Mouse (Mus musculus): ENCODE measurements around the gene Uty.

Uty gene

DNA sequence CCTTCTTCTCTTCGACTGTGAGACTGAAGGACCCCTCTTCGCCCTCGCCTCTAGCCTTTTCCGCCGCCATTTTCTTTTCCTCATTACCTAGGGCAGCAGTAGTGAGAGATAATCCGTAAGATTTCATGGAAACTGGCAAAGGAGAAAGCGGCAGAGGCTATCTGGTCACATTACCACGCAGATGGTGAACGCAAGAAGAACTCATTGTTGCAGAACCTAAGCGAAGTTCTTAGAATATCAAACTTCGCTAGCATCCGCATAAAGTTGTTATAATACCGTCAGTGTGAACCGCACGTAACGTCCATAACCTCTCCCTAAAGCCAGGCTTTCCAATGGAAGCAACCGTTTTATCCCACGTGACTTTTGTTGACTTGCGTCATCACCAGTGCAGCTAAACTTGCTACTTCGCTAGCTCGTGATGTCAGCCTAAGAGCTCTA, at the start of gene Uty:
Gene Uty, minus strand, starts transcription at position 334 of the 438 bp plus-strand sequence.
- no peak for DNase-seq (ENCODE audit: low read depth, low spot score)

DNA sequence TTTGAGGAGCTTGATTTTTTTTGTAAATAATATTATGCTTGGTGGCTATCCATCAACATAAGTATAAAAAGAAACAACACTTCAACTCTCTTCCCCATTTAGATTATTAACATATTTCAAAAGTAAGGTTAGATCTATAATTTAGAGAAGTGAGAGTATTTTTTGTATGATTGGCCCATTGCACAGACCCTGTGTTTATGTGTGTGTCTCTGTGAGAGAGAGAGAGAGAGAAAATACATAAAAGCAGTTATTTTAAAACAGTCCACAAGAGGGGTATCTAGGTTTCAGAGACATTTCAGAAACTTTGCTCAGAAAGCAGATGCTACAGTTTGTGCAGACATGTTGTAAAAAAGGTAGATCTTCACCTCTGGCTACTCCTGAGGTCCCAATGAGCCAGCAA, 48.1 kb upstream of the Uty start:
- no peak for DNase-seq (ENCODE audit: low read depth, low spot score)

- DNase-seq (ENCODE audit: low read depth, low spot score): no peak
Observed at GRCm38 (mm10) chrY:1286171-1286795, 40.7 kb upstream of the Uty start, which contains the start of gene Ddx3y. Gene Ddx3y, minus strand, starts transcription at chrY:1286629.

GRCm38 (mm10) chrY:1285735-1286134, 40.2 kb upstream of the Uty start:
- DNase-seq (ENCODE audit: low read depth, low spot score): no peak

- no peak for DNase-seq (ENCODE audit: low read depth, low spot score)
Observed at GRCm38 (mm10) chrY:1246117-1246516, 558 bp upstream of the Uty start.

- no peak for DNase-seq (ENCODE audit: low read depth, low spot score)
Observed at GRCm38 (mm10) chrY:1244940-1245339, 619 bp downstream of the Uty start.

GRCm38 (mm10) chrY:1244421-1244820, 1.1 kb downstream of the Uty start:
- no peak for DNase-seq (ENCODE audit: low read depth, low spot score)

- no peak for DNase-seq (ENCODE audit: low read depth, low spot score)
Observed at GRCm38 (mm10) chrY:1220001-1220400, 25.6 kb downstream of the Uty start.

GRCm38 (mm10) chrY:1178476-1178875, 67.1 kb downstream of the Uty start:
- DNase-seq (ENCODE audit: low read depth, low spot score): no peak

DNA sequence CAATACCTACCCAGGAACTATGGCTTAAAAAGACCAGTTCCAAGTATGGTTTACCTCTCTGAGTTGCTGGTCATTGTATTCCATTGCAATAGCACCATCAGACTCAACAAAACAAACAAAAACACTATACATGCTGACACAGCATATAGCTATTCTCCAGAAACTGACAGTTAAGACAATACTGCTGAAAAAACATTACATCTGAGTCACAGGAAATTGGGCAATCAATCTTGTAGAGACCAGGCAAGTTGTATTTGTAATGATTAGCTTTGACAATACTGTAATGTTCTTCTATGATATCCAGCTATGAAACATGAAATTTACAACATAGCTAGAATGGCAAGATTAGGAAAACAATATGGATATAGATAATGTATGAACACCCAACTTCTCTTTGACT, 82.5 kb downstream of the Uty start:
- DNase-seq (ENCODE audit: low read depth, low spot score): no peak

- DNase-seq (ENCODE audit: low read depth, low spot score): no peak
Observed at GRCm38 (mm10) chrY:1116153-1116552, 129.4 kb downstream of the Uty start.

- DNase-seq (ENCODE audit: low read depth, low spot score): no peak
Observed at GRCm38 (mm10) chrY:1114016-1114415, 131.5 kb downstream of the Uty start.

All from A20 (cell line).